ENCODE assay signal across 10 mouse cellular contexts in genomic region chr9:71654861-71655260, GRCm38 (mm10).
"Had no signal": no experiment of that assay in that cellular context is flagged by ENCODE, and none has a peak within 500 bp of the region (broad histone marks: within the 10 kb centered on the region; RNA-seq: fewer than 3 reads in every experiment).

No protein-coding gene starts in this region.

- DNase-seq: lung, adult 2 months; lung, postnatal 14 days; right cerebral cortex, postnatal 14 days; thymus, postnatal 4 days had no signal

- H3K9me3 ChIP-seq: limb, embryonic 10.5 days; liver, embryonic 15.5 days; midbrain, embryonic 13.5 days; stomach, embryonic 15.5 days had no signal

- H3K27me3 ChIP-seq: liver, embryonic 15.5 days; midbrain, embryonic 13.5 days; stomach, embryonic 15.5 days had no signal

- H3K9ac ChIP-seq: liver, embryonic 15.5 days; midbrain, embryonic 13.5 days; stomach, embryonic 15.5 days had no signal

- H3K4me1 ChIP-seq: limb, embryonic 10.5 days had no signal

- ATAC-seq: midbrain, embryonic 13.5 days had no signal

- H3K27ac ChIP-seq: left cerebral cortex, adult 2 months; limb, embryonic 10.5 days; liver, embryonic 15.5 days; midbrain, embryonic 13.5 days; stomach, embryonic 15.5 days had no signal

- H3K4me3 ChIP-seq: left cerebral cortex, adult 2 months; limb, embryonic 10.5 days; liver, embryonic 15.5 days; midbrain, embryonic 13.5 days; stomach, embryonic 15.5 days had no signal

- H3K4me2 ChIP-seq: liver, embryonic 11.5 days; liver, embryonic 15.5 days; midbrain, embryonic 13.5 days; stomach, embryonic 15.5 days had no signal

- H3K36me3 ChIP-seq: liver, embryonic 15.5 days; midbrain, embryonic 13.5 days; stomach, embryonic 15.5 days had no signal
